Comparison of ENCODE assay signal across 7 mouse cellular contexts in the genomic region with DNA sequence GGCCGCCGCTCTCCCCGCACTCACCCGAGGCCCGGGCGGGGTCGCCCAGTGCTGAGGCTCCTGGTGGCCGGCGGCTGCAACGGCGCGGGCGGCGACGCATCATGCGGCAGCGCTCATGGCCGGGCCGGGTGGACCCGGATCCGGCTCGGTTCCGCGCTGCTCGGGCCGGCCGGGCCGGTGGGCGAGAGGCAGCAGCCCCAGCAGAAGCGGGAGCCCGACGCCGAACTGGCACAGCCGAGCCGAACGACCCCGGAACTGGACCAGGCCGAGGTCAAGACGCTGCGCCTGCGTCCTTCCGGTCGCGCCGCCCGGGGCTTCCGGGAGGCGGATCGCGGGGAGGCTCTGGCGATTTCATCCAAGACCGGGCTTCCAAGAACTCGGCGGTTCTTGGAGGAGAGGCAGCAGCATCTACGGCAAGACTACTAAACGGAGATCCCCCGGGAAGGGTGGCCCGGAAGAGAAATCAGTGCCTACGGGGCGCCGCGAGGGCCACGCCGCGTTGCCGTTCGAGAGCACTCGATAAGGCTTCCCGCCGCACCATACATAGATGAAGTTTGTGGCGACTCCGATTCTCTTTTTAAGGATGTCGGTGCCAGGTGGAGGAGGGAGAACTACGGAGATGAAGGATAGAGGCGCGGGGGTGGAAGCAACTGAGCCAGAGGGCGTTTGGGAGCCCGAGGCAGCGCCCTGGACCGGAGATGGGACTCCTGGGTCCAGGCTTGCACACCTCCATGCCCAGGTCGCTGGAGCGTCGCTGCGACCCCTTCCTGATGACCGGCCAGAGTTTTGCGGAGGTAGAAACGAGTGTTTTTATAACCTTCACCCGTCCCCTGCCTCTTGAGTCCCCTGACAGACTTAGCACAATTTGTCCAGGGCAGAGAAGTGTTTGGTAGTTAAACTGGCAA. TPM values are rescaled to one million over a fixed set of nuclear protein-coding genes. Genes with fewer than 3 reads are reported as not detected.
DNase-seq lines count a peak whose midpoint lies in the region; ATAC-seq lines count a peak whose summit lies in the region.

A gene (minus strand): TSS at position 415 of the 905 bp plus-strand sequence.

- H3K27me3 ChIP-seq in embryonic facial prominence, embryonic 10.5 days (replicated peaks; ENCODE audit: low read depth, poor library complexity, severe bottlenecking): no peaks in the 10 kb centered on the region
- H3K27me3 ChIP-seq in midbrain, embryonic 11.5 days (ENCODE audit: control insufficient read depth, insufficient read depth, low read length): no peaks in the 10 kb centered on the region; the same call in 1 of the 2 replicates

- DNase-seq in adrenal gland, adult 8-10 months: peak; percentile 77
- peak; percentile 82 for DNase-seq in embryonic facial prominence, embryonic 10.5 days (ENCODE audit: low spot score)
- DNase-seq in kidney, adult 11 months: peak; percentile 79
- peak; percentile 81 for DNase-seq in left cerebral cortex, postnatal 4 days
- DNase-seq in midbrain, embryonic 11.5 days (ENCODE audit: low spot score, missing footprints): peak; percentile 98
- DNase-seq in skeletal muscle tissue, adult 2 months (ENCODE audit: low read depth, low spot score): peak; percentile 80

- intact Hi-C loops in left cerebral cortex, postnatal 4 days (cut with DNase I): no loop called here

- H3K36me3 ChIP-seq in embryonic facial prominence, embryonic 10.5 days (replicated peaks): peaks cover 8% of the 10 kb centered on the region
- H3K36me3 ChIP-seq in midbrain, embryonic 11.5 days (ENCODE audit: control insufficient read depth, insufficient read depth, low read length): no peaks in the 10 kb centered on the region

- H3K9me3 ChIP-seq in embryonic facial prominence, embryonic 10.5 days: no peaks in the 10 kb centered on the region
- no peaks in the 10 kb centered on the region for H3K9me3 ChIP-seq in midbrain, embryonic 11.5 days (ENCODE audit: control insufficient read depth, low read length)

- ATAC-seq in granulocyte monocyte progenitor cell, adult 5-6 weeks (replicated peaks; ENCODE audit: poor library complexity, severe bottlenecking): peak; percentile 75
- peak; percentile 86 for ATAC-seq in midbrain, embryonic 11.5 days (ENCODE audit: low FRiP score)

- peak within 1 kb of the TSS; percentile 99 for H3K4me3 ChIP-seq in embryonic facial prominence, embryonic 10.5 days
- peak within 1 kb of the TSS; percentile 95 for H3K4me3 ChIP-seq in midbrain, embryonic 11.5 days (ENCODE audit: low read depth, low read length)

- peak within 1 kb of the TSS; percentile 92 for H3K27ac ChIP-seq in embryonic facial prominence, embryonic 10.5 days (replicated peaks)
- H3K27ac ChIP-seq in midbrain, embryonic 11.5 days (ENCODE audit: low read depth, low read length): peak within 1 kb of the TSS; percentile 85

- WGBS in embryonic facial prominence, embryonic 10.5 days: under 1% methylated on average over 88 of the region's 88 CpGs
- under 1% methylated on average over 88 of the region's 88 CpGs for WGBS in midbrain, embryonic 11.5 days

- peaks cover 34% of the 10 kb centered on the region for H3K4me1 ChIP-seq in embryonic facial prominence, embryonic 10.5 days
- peaks cover 20% of the 10 kb centered on the region for H3K4me1 ChIP-seq in midbrain, embryonic 11.5 days (ENCODE audit: control insufficient read depth, insufficient read depth, low read length)

- H3K9ac ChIP-seq in midbrain, embryonic 11.5 days (ENCODE audit: low read length): peak within 1 kb of the TSS; percentile 83

- peak within 1 kb of the TSS; percentile 93 for H3K4me2 ChIP-seq in midbrain, embryonic 11.5 days

RNA-seq across cellular contexts. Expression of the gene that starts here (rescaled TPM):
- 10 to 100 TPM; 50.1 to 70.1 (median 55.6) TPM for total RNA-seq in adrenal gland, adult 8-10 months (2022)
- polyA plus RNA-seq in embryonic facial prominence, embryonic 10.5 days (2016; fragmentation: Nextera tagmentation; extraction: Ambion mirVana): 30.0 and 33.0 TPM in 2 replicates
- total RNA-seq in granulocyte monocyte progenitor cell, adult 5-6 weeks (2014; fragmentation: Nextera tagmentation): 19.5 and 24.3 TPM in 2 replicates
- 14.5 and 21.1 TPM in 2 replicates for total RNA-seq in granulocyte monocyte progenitor cell, adult 5-6 weeks (2017)
- total RNA-seq in left cerebral cortex, postnatal 4 days (2021): 10 to 100 TPM; 27.7 TPM
- 24.2 and 25.9 TPM in 2 replicates for polyA plus RNA-seq in midbrain, embryonic 11.5 days (2014; fragmentation: Nextera tagmentation; extraction: Ambion mirVana)

Comparison
In these comparisons a context has a peak if more than half of its experiments do, and no peak if none do; other contexts are left out.
1. Peak in every context shown above with its lines: DNase-seq, ATAC-seq, H3K4me3 ChIP-seq and H3K27ac ChIP-seq.